Mouse (Mus musculus) neural tube, embryonic 14.5 days (tissue): ENCODE measurements around the gene Epn2. TPM values are rescaled to one million over a fixed set of nuclear protein-coding genes. Genes with fewer than 3 reads are reported as not detected.

Source experiments
- ATAC-seq: fragments of 200-750 bp; cut with Nextera tagmentation; 2 replicates; pipeline ENCODE4 v1.8.0; 2017; ENCODE audit warnings: low read depth, mild to moderate bottlenecking, moderate TSS enrichment, moderate library complexity
- H3K27ac ChIP-seq: fragments of 300-500 bp; sonication (generic); 2 replicates; pipeline ENCODE4 v1.5.1; 2014; ENCODE audit warnings: low read depth, mild to moderate bottlenecking, control low read depth, low read length, moderate library complexity, mixed read lengths
- H3K27me3 ChIP-seq: fragments of 300-500 bp; sonication (generic); 2 replicates; pipeline ENCODE4 v1.6.1; 2014; ENCODE audit warnings: low read length; ENCODE audit not compliant: control insufficient read depth, insufficient read depth
- H3K36me3 ChIP-seq: fragments of 300-500 bp; sonication (generic); 2 replicates; pipeline ENCODE4 v1.6.1; 2014; ENCODE audit warnings: low read length, mixed read lengths; ENCODE audit not compliant: control insufficient read depth, insufficient read depth
- H3K4me1 ChIP-seq: fragments of 300-500 bp; sonication (generic); 2 replicates; pipeline ENCODE4 v1.6.1; 2014; ENCODE audit warnings: low read length; ENCODE audit not compliant: control insufficient read depth, insufficient read depth
- H3K4me2 ChIP-seq: fragments of 300-500 bp; sonication (generic); 2 replicates; pipeline ENCODE4 v1.6.1; 2014; ENCODE audit warnings: mild to moderate bottlenecking, low read depth, low read length, control low read depth
- H3K4me3 ChIP-seq: fragments of 300-500 bp; sonication (generic); 2 replicates; pipeline ENCODE4 v1.5.1; 2014; ENCODE audit warnings: low read depth, low read length, control low read depth, mixed read lengths
- H3K9ac ChIP-seq: fragments of 300-500 bp; sonication (generic); replicated peaks from 2 replicates; pipeline ENCODE4 v1.6.1; 2014; ENCODE audit warnings: low read depth, mild to moderate bottlenecking, control low read depth, low read length, mixed read lengths
- H3K9me3 ChIP-seq: fragments of 300-500 bp; sonication (generic); 2 replicates; pipeline ENCODE4 v1.6.1; 2016; ENCODE audit warnings: low read length; ENCODE audit not compliant: control insufficient read depth
- WGBS: fragments of 180-500 bp; shearing (Covaris S2); extraction: QIAGEN DNeasy Blood & Tissue Kit; methylation state at CpG from one replicate; pipeline ENCODE4 v1.1.7; 2014; 5-methylcytosine and 5-hydroxymethylcytosine counted together
- polyA plus RNA-seq: library from polyadenylated mRNA; unstranded; fragments of >200 nt; fragmentation: Nextera tagmentation; extraction: Ambion mirVana; gene quantifications from 2 replicates; pipeline ENCODE4 v1.2.1, GENCODE M21; 2014

Gene Epn2
- polyA plus RNA-seq, 1 experiment from 2014 or later, result 74.8 TPM

DNA sequence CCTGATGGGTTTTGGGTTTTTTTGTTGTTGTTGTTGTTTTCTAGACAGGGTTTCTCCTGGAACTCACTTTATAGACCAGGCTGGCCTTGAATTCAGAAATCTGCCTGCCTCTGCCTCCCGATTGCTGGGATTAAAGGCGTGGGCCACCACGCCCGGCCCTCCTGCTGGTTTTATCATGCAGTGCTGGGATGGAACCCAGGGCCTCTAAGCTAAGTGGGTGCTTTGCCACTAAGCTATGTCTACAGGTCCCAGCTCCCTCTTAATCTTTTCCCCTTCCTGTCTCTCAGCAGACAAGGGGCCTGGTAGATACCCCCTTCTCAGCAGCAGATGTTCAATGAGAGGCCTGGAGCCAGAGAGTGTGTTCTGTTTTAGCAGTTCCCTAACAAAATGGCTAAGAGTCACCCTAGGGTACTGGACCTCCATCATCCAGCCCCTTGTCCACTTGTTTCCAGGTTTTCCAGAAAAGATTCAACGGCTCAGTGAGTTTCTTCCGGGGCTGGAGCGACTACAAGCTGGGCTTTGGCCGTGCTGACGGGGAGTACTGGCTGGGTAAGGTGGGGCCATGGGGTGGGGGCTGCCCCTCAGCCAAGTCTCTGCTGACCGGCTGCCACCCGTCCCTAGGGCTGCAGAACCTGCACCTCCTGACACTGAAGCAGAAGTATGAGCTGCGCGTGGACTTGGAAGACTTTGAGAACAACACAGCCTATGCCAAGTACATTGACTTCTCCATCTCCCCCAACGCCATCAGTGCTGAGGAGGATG, 92.8 kb downstream of the Epn2 start:
- Histone ChIP-seq H3K36me3 (peaks cover 31% of the 10 kb centered on the region), H3K27me3 (no peaks in the 10 kb centered on the region), H3K4me2 (peak overlapping the region; percentile 29; the same call in 1 of the 2 replicates), H3K9me3 (no peaks in the 10 kb centered on the region), H3K9ac (no peak overlapping the region), H3K4me1 (peaks cover 20% of the 10 kb centered on the region), H3K4me3 (0 out of 2 replicates have a peak overlapping the region, but pooled peaks have one; percentile 2), H3K27ac (0 out of 2 replicates have a peak overlapping the region, but pooled peaks have one; percentile 1)
- ATAC-seq, result no peak
- WGBS, result 83% methylated on average over 14 of the region's 14 CpGs

DNA sequence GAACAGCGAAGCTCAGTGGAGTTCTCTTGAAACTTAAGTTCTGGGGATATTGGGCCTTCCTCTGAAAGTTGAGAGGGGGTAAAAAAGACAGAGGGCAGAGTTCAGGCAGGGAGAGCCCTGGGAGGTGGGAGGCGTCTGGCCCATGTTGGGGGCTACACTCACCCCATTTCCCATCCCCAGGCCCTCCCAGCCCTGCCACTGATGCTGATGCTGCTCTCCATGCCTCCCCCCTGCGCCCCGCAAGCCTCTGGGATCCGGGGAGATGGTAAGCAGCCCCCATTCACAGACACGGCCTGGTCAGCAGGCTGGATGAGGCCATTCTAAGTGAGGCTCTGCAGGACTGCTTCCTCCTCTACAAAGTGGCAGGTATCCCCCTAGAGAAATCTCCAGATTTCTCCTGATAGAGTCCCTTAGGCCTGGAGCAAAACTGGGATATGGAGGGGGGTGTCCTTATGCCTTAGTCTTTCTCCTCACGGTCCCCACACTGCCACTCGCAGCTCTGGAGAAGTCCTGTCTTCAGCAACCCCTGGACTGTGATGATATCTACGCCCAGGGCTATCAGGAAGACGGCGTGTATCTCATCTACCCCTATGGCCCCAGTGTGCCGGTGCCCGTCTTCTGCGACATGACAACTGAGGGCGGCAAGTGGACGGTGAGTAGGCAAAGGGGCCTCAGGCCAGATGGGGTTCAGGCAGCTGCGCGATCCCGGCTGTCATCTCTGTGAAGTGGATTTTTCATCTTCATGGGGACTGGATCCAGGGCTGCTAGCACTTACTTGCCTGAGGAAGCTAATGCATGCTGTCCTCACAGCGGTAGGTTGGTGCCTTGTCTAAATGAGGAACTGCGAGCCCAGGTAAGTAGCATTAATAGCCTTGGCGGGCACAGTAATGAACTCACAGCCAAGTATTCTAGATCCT, 93.7 kb downstream of the Epn2 start:
- ATAC-seq, result no peak
- WGBS, result 46% methylated on average over 22 of the region's 22 CpGs
- H3K36me3 ChIP-seq, result peaks cover 23% of the 10 kb centered on the region
- H3K27ac ChIP-seq, result peak overlapping the region; percentile 74; the same call in 1 of the 2 replicates
- H3K27me3 ChIP-seq, result no peaks in the 10 kb centered on the region
- peak overlapping the region; percentile 29; the same call in 1 of the 2 replicates for H3K4me2 ChIP-seq
- no peak overlapping the region; the same call in 1 of the 2 replicates for H3K9ac ChIP-seq
- 0 out of 2 replicates have a peak overlapping the region, but pooled peaks have one; percentile 2 for H3K4me3 ChIP-seq
- H3K4me1 ChIP-seq, result peaks cover 20% of the 10 kb centered on the region
- no peaks in the 10 kb centered on the region for H3K9me3 ChIP-seq

DNA sequence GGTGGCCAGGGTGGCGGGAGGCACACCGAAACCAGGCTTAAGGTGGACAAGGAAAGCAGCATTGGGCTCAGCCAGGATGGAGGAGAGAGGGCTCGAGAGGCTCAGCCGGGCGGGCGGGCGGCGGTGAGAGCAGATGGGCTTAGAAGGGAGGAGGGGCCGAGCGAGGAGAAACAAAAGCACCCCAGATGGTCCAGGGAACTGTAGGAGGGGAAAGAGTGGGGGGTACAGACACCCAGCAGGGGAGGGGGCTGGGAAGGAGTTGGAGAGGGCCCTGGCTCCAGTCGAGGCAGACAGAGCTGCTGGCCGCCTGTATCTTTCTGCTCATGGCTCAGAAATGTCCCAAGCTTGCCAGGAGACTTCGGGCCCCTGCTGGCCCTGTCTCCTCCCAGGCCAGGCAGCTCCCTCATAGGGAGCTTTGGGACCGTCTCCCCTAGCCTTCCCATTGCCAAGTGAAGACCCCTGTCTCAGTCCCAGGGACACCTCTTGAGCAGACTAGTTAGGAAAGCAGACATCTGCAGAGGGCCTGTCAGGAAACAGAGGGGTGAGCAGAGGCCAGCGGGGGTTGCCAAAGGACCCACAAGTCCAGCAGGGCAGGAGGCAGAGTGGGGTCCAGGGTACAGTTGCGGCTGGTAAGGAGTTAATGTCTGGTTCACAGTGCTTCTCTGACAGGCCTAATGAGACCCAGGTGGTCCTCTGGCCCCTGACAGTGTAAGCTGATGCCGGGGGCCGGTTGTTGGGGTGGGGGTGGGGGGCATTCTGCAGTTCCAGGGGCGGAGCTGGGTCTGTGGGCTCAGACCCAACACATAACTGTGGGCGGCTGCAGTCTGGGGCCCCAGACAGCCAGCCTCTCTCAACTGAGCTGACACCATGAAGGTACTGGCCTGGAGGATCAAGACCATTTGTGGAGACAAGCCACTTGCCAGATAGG, 94.6 kb downstream of the Epn2 start, which contains the start of gene Mfap4:
Gene Mfap4 (plus strand): TSS at position 819 of the 928 bp plus-strand sequence.
- Histone ChIP-seq H3K9me3 (no peaks in the 10 kb centered on the region), H3K27ac (peak within 1 kb of the TSS; percentile 74), H3K4me1 (peaks cover 20% of the 10 kb centered on the region), H3K27me3 (no peaks in the 10 kb centered on the region), H3K36me3 (peaks cover 15% of the 10 kb centered on the region), H3K4me2 (peak within 1 kb of the TSS; percentile 29; the same call in 1 of the 2 replicates), H3K4me3 (0 out of 2 replicates have a peak within 1 kb of the TSS, but pooled peaks have one; percentile 2), H3K9ac (peak within 1 kb of the TSS; percentile 30; the same call in 1 of the 2 replicates)
- 8% methylated on average over 19 of the region's 20 CpGs for WGBS
- peak; percentile 70 for ATAC-seq

DNA sequence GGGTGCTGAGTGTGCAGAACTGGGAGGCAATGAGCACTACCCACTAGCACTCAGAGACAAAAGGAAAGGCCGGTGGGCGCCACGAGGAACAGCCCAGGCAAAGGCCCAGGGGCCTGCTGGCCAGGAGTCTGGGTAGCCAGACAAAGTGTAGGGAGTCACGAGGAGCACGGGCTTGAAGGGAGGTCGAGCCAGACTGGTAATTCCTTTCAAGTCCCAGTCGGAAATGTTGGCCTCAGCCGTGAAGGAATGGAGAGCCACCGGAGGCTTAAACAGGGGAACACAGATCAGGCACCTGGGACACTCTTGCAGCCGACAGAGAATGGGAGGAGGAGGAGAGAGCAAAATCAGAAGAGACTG, 95.3 kb downstream of the Epn2 start:
- H3K9me3 ChIP-seq, result no peaks in the 10 kb centered on the region
- no peaks in the 10 kb centered on the region for H3K27me3 ChIP-seq
- H3K4me2 ChIP-seq, result no peak overlapping the region
- WGBS, result 17% methylated on average over 10 of the region's 10 CpGs
- peak overlapping the region; percentile 74 for H3K27ac ChIP-seq
- H3K36me3 ChIP-seq, result peaks cover 9% of the 10 kb centered on the region
- peaks cover 20% of the 10 kb centered on the region for H3K4me1 ChIP-seq
- H3K9ac ChIP-seq, result 0 out of 2 replicates have a peak overlapping the region, but pooled peaks have one; percentile 30
- ATAC-seq, result no peak
- H3K4me3 ChIP-seq, result no peak overlapping the region

DNA sequence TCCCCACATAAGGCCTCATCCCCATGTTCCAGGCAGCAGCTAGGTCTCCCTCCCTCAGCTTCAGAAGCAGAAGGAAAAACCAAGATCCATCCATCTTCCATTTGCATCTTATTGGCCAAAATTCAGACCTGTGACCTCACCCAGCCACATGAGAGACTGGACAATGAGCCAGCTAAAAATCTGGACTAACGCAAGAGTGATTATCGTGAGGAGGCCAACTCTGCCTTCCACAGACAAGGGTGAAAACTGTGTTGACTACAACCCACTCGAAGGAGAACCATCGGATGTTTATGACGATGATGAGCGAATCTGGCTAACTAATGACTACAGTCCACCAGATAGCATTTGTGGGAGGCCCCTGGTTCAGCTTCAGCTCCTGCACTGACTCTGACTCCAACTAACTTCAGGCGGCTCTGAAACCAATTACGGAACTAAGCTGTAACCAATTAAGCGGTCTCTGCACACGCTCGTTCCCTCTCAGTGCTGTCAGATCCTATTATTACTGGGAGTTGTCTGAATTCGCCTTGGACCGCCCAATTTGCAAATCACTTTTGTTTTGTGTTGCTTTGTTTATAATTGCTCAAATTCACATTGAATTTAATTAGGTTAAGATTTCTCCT, 96.2 kb downstream of the Epn2 start:
- Histone ChIP-seq H3K9ac (no peak overlapping the region), H3K4me3 (no peak overlapping the region), H3K9me3 (no peaks in the 10 kb centered on the region), H3K4me2 (no peak overlapping the region), H3K4me1 (peaks cover 20% of the 10 kb centered on the region), H3K27ac (no peak overlapping the region), H3K36me3 (0 out of 2 replicates have a peak, but pooled peaks cover 4% of the 10 kb centered on the region), H3K27me3 (no peaks in the 10 kb centered on the region)
- WGBS, result 71% methylated on average over 13 of the region's 13 CpGs
- ATAC-seq, result no peak

DNA sequence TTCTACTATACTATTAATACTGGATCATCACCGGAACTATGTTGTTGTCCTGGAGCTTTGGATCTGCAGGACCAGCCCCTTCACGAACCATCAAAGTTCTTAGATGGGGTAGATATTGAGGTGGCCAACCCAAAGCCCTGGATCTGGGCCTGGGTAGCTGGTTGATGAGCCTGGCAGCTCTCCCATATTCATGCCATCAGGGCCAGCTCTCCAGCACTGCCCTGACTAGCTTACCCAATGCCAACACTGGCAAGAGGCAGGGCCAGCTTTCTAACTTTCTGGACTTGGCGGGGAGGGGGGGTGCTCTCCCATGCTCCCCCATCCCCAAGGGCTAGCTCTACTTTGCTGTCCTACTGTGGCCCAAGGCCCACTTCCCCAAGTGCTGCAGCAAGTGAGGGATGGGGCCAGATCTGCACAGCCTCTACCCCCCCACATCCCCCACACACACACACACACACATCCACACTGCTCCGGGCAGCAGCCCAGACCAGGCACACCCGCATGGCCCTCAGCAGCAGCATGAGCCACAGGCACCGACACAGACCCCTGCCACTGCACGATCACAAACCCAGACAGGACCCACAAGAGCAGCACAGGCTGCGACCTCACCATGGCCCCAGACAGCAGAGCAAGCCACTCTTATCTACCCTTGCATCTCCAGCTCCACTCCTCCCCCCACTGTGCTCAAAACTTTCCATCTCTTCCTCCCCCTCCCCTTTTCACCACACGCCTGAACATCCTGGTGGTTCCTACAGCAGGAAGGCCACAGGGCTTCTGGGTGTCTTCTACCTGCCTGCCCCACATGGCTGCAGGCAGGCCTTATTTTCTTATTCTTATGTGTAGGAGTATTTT, 98.0 kb downstream of the Epn2 start:
- Histone ChIP-seq H3K9me3 (no peaks in the 10 kb centered on the region), H3K36me3 (no peaks in the 10 kb centered on the region), H3K4me2 (no peak overlapping the region), H3K27ac (no peak overlapping the region), H3K4me3 (no peak overlapping the region), H3K4me1 (peaks cover 14% of the 10 kb centered on the region), H3K9ac (no peak overlapping the region), H3K27me3 (no peaks in the 10 kb centered on the region)
- WGBS, result 86% methylated on average over 9 of the region's 9 CpGs
- ATAC-seq, result no peak

DNA sequence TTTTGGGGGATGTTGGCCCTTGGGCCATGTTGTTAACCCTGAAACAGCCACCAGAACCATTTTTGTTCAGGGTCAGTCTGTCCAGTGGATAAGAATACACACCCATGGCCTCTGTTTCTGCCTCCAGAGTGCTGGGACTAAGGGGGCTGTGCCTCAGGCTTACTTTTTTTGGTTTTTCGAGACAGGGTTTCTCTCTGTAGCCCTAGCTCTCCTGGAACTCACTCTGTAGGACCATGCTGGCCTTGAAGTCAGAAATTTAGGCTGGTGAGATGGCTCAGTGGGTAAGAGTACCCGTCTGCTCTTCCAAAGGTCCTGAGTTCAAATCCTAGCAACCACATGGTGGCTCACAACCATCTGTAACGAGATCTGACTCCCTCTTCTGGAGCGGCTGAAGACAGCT, 100.7 kb downstream of the Epn2 start:
- H3K36me3 ChIP-seq, result no peaks in the 10 kb centered on the region
- no peaks in the 10 kb centered on the region for H3K27me3 ChIP-seq
- WGBS, result 89% methylated on average over 4 of the region's 4 CpGs
- no peak overlapping the region for H3K4me3 ChIP-seq
- H3K4me2 ChIP-seq, result no peak overlapping the region
- ATAC-seq, result no peak
- H3K27ac ChIP-seq, result no peak overlapping the region
- no peak overlapping the region for H3K9ac ChIP-seq
- no peaks in the 10 kb centered on the region for H3K9me3 ChIP-seq
- no peaks in the 10 kb centered on the region for H3K4me1 ChIP-seq
